Mouse (Mus musculus) T-helper 2 cell (primary cell): ENCODE data around the gene Ttll8.

ENCODE experiments used
- in situ Hi-C: fragments of 300-600 bp; cut with MboI, MseI; formaldehyde crosslinking; loops from one replicate; pipeline ENCODE4 v1.15.1; 2025; ENCODE audit warnings: high pct_unique_total_duplicates

Ttll8 gene

GRCm38 (mm10) chr15:88921992-88922310 lies 32.3 kb downstream of the Ttll8 start:
- in situ Hi-C loops, result loop anchor here (5.0 kb wide), 1 partner anchor 95 kb away; no protein-coding TSS in a partner anchor

DNA sequence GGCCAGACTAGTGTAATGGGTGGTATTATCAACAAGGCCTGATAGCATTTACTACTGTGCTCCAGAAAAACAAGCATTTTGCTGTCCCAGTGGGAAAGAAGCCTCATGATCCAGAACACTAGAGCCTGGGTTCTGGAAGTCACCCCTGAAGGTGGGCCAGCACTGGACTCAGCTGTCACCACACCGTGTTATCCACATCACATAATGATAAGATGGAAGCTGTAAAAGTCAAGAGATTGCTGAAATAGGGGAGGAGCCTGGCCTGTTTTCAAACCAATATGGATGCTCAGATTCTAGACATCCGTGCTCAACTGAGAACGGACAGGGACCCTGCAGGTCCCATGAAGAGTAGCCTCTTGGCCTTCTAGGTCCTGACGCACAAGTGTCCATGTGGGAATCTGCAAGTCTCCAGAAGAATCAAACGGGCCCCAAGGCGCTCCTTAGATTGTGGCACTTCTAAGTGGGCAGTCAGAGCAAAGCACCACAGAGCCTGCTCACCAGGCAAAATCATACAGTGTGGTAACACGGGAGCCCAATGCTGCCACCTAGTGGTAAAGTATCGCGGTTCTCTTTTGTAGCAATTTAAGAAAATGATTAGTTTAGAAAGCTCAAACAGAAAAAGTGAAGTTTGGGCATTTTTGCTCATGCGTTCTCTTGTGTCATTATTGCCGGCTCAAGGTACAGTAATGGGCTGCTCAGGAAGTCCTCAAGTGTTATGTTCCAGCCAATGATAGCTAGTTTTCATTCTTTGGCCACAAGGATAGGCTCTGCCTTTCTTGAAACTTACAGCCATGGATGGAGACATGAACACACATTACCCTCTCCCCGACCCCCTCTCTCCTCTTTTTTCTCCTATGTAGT lies 32.9 kb downstream of the Ttll8 start:
- in situ Hi-C loops, result loop anchor here (5.0 kb wide), 1 partner anchor 94 kb away; no protein-coding TSS in a partner anchor

DNA sequence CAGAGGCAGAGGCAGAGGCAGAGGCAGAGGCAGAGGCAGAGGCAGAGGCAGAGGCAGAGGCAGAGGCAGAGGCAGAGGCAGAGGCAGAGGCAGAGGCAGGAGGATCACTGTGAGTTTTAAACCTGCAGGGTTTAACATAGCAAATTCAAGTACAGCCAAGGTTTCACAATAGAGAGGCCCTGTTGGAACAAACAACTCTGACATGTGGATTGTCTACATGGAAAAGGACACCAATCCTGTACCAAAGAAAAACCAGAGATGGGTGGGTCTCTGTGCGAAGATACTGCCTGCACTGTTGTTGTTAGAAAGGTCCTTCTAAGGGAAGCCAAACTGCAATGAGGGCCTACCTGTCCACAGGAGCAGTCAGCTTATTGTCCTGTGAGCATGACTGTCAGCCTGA lies 34.2 kb downstream of the Ttll8 start:
- in situ Hi-C loops, result loop anchor here (5.0 kb wide), 1 partner anchor 93 kb away; no protein-coding TSS in a partner anchor

- in situ Hi-C loops, result no loop called here
These were observed 34.9 kb downstream of the Ttll8 start for GRCm38 (mm10) chr15:88919328-88919727.

DNA sequence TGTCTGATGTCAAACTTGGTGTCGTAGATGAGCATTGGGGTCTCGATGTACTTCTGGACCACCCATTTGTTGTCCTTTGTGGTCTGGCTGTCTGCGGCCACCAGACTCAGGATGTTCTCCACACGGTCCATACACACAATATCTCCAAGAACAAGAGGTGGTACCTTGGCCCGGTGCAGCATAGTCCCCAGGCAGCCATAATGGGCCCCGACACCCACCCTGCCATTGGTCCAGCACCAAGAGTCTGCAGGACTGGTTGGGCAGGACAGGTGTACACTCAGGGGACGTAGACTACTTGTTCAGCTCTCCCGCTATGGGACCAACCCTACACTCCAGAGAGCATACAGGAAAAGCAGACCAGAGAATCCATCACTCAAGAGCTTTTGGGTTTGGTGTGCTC lies 37.1 kb downstream of the Ttll8 start:
- in situ Hi-C loops, result no loop called here

DNA sequence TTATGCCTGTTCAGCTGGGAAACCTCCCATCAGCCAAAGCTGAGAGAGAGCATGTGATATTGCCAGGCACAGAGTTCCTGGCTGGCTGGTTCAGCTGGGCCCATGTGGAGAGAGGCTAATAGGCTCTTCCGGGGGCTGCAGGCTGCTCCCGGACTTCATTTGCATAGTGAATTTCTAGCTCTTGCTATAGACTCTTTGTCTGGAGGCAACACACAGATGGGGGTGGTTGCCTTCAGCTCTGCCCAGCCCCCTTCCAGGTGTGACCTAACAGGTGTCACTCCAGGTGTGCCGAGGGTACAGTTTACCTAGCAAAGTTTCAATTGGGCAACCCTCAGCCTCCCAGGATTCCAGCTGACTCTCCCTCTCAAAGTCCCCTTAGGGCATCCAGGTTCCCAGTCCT lies 37.9 kb downstream of the Ttll8 start:
- in situ Hi-C loops, result no loop called here

GRCm38 (mm10) chr15:88915046-88915445 lies 39.2 kb downstream of the Ttll8 start:
- in situ Hi-C loops, result no loop called here

- in situ Hi-C loops, result no loop called here
These were observed 47.9 kb downstream of the Ttll8 start for GRCm38 (mm10) chr15:88906347-88906746.

DNA sequence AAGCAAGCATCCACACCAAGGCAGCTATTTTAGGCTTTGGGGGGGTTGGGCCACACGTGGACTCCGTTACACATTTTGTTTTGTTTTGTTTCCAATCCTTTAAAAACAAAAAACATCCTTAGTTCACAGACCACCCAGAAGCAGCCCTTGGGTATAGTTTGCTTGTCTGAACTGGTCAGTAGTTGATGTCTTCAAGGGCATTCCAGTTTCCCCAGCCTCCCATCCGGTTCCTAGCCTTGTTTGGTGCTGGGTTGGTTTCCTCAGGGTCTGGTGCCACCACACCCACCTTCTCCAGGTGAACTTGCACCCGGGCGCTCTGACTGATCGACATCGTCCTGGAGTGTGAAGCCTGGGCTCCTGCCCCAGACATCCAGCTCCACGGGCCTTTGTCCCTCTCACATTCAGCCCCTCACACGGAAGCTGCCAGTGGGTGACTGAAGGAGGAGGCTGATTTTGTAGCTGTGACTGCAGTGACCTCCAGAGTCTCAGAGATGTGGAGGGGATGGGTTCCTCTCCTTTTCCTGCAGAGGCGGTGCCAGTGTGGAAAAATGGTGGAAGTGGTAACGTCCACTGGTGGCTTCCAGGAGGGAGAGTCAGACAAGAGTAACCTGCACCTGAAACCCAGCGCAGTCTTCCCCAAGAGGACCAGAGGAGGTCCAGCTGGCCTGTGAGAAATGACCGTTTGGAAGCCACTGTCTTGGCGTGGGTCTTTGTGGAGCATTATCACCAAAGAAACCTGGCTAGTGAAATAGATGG lies 50.0 kb downstream of the Ttll8 start:
- in situ Hi-C loops, result no loop called here

DNA sequence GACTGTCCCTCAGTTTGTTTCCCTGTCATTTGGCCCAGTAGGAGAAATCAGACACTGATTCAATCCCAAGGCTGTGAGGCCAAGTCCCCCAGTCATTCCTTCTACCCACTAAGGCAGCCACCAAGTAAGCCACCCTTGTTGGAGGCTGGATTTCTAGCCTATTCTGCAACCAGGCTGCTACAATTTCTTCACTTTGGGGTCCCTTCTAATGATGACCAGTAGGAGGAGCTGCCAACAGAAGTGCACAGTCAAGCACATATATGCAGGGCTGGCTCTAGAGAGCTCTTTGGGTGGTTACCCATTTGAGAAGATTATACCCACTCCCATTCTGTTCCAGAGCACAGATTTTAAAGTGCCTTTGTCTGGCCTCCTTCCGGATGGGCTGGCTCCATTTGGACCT lies 51.1 kb downstream of the Ttll8 start:
- in situ Hi-C loops, result no loop called here

DNA sequence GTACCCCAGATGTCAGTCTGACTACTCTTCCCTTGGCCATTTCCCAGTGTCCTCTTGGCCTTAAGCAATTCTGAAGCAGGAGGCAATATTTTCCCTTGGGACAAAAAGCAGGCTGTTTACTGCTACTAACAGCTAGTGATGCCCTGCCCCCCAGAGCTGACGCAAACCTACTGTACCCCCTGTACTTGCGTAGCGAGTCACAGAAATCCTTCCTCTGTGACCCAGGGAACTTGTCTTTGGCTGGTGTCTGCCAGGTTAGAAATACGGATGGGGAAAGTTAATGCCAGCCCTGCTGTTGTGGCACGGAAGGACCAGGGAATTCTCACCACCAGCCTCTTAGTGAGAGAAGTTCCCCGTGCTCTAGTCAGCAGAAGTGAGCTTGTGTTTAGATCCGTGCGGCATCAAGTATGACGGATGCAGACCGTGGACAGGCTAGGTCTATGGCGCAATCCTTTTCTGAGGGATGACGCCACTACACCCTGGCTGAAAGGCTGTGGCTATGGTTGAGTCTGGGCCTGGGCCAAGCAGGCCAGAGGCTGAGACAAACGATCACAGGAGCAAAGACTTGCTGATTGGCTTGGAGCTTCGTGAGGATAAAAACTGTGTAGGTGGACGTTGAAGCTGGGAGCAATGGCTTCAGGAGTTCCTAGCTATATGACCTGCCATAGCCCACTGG lies 51.9 kb downstream of the Ttll8 start:
- in situ Hi-C loops, result no loop called here

DNA sequence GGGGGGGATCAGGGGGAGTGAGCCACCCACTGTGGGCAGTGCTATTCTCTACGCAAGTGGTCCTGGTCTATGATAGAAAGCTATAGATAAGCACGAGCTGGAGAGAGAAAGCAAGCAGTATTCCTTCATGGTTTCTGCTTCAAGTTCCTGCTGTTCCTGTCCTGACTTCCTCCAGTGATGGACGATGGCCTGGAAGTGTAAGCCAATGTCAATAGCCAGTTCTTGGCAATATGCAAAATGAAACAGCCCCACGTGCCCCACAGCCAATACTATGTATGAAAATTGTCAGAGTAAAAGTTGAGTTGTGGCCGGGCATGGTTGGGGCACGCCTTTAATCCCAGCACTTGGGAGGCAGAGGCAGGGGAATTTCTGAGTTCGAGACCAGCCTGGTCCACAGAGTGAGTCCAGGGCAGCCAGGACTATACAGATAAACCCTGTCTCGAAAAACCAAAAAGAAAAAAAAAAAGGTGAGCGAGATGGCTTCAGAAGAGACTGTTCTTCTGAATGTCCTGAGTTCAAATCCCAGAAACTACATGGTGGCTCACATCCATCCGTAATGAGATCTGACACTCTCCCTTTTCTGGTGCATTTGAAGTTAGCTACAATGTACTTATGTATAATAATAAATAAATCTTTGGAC lies 57.8 kb downstream of the Ttll8 start:
- in situ Hi-C loops, result no loop called here

DNA sequence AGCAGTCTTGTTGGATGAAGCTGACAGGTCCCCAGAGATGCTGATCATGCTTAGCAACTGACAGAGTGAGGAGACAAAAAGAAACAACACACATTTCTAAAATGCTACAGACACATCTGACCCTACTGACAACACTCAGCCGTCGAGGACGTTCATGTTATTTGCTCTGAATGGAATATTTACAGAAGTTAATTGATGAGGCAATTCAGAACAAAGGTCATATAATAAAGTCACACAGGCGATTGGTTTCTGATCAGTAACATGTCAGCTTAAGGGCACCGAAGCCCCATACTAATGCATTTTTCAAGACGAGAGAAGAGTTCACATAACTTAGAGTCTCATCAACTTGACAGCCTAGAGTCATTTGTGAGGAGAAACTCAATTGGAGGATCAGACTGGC lies 58.3 kb downstream of the Ttll8 start:
- in situ Hi-C loops, result no loop called here

DNA sequence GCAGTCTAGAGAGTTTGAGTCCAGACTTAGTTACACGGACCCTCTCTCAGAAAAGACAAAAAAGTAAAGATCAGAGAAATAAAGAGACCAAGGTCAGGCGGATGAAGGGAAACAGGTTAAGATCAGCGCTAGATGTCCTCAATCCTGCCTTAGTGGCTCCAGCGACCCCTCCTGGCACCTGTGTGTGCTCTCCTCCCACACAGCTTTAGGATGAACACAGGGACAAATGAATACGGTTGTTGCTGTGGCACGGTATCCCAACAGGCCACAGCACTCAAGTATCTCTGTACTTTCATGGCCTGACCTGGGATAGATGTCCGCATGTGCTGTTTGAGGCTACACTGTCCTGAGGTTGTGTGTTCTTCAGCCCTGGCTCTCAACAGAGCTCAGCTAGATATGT lies 59.1 kb downstream of the Ttll8 start:
- in situ Hi-C loops, result no loop called here

DNA sequence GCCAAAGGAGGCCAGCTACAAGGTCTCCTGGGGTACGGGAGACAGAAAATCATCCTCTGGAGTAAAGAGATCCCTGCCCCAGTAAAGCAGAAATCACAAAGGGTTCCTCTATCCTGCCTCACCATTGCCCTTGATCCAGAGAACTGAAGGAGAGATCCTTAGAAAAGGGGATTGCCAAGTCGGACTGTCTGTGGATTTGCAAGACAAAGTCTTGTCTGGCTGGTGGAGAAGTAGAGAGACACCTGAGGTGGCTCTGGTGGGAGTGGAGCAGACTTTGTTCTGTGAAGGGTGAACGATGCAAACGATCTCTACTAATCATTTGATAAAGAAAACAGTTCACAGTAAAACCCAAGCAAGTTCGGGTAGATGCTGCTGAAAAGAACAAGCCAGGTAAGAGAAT lies 61.3 kb downstream of the Ttll8 start:
- in situ Hi-C loops, result no loop called here

- in situ Hi-C loops, result no loop called here
These were observed 62.0 kb downstream of the Ttll8 start for GRCm38 (mm10) chr15:88892252-88892651.

- in situ Hi-C loops, result no loop called here
These were observed 62.6 kb downstream of the Ttll8 start for GRCm38 (mm10) chr15:88891676-88892040.

DNA sequence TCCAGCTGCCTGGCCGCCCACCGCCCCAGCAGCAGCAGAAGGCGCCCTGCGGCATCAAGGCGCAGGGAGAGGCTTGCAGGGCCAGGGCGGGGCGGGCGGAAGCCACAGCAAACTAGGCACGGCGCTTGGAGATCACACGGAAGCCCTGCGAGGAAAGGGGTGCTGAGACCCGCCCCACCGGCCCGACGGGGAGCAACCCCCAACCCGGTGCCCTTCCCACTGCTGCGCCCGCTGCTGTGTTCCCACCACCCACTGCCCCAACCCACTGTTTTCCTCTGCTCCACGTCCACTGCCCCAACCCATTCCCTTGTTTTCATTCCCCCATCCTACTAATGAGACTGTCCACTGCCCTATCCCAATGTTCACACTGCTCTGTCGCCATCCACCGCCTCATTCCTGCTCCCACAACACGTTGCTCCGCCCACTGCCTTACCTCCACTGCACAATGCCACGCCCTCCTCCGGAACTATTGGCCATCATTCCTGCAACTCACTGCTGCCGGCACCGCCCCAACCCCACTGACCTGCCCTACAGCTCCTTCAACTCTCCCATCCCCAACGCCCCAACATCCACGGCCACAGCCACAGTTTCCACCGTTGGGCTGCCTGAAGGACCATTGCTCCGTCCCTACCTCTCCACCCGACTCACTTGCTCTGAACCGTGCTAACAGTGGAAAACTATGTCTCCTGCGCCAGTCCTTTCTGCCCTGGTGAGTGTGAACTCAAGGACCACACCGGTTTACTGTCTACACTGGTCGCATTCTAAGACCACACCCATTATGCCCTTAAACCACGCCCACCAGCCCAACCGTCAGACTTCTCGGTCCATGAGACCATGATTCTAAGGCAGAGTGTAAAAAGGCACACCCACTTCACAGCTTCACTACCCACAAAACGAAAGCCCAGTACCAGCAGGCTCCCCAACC lies 63.2 kb downstream of the Ttll8 start:
- in situ Hi-C loops, result no loop called here

DNA sequence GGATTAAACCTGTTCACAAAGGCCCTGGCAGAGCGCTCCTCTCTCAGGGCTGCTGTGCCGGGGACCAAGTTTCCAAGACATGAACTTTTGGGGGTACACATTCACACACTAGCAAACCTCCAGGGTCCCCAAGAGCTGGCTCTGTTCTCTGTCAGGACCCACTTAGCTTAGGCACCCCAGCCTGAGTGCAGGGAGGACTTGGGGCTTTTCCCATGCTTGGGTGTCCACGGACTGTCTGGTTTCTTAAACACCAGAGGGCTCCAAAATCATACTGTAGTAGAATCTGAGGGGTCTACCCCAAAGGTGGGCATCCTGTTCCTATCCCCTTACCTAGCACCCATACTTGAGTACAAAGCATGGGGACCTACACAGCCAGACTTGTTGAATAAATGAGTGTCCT lies 64.2 kb downstream of the Ttll8 start:
- in situ Hi-C loops, result no loop called here

- in situ Hi-C loops, result no loop called here
These were observed 65.2 kb downstream of the Ttll8 start for GRCm38 (mm10) chr15:88889032-88889431.

- in situ Hi-C loops, result no loop called here
These were observed 68.8 kb downstream of the Ttll8 start for GRCm38 (mm10) chr15:88885376-88885775.
